10 mouse cellular contexts compared by ENCODE assay signal in genomic region chr5:5845805-5846496, GRCm38 (mm10).
DNase-seq lines count a peak whose midpoint lies in the region; ATAC-seq and TF ChIP-seq lines count a peak whose summit lies in the region.
"Had no signal": no experiment of that assay in that cellular context is flagged by ENCODE, and none has a peak within 500 bp of the region (broad histone marks: within the 10 kb centered on the region; RNA-seq: fewer than 3 reads in every experiment).

No protein-coding gene starts in this region.

- H3K27me3 ChIP-seq in forebrain, embryonic 11.5 days (ENCODE audit: control insufficient read depth, insufficient read depth, low read length), result no peaks in the 10 kb centered on the region
- no peaks in the 10 kb centered on the region for H3K27me3 ChIP-seq in forebrain, embryonic 10.5 days (ENCODE audit: poor library complexity, severe bottlenecking)
- H3K27me3 ChIP-seq in hindbrain, embryonic 13.5 days, result no peaks in the 10 kb centered on the region

- H3K4me2 ChIP-seq in forebrain, embryonic 11.5 days (ENCODE audit: low read depth, low read length, severe bottlenecking), result no peak overlapping the region
- no peak overlapping the region for H3K4me2 ChIP-seq in hindbrain, embryonic 13.5 days

- H3K4me1 ChIP-seq in forebrain, embryonic 11.5 days (replicated peaks; ENCODE audit: control insufficient read depth, insufficient read depth, low read length), result no peaks in the 10 kb centered on the region
- H3K4me1 ChIP-seq in forebrain, embryonic 10.5 days, result no peaks in the 10 kb centered on the region
- no peaks in the 10 kb centered on the region for H3K4me1 ChIP-seq in hindbrain, embryonic 13.5 days (replicated peaks)
- no peaks in the 10 kb centered on the region for H3K4me1 ChIP-seq in lung, adult 2 months (ENCODE audit: control insufficient read depth, insufficient read depth, low read length)

- no peaks in the 10 kb centered on the region for H3K9me3 ChIP-seq in forebrain, embryonic 11.5 days (ENCODE audit: control insufficient read depth, low read length)
- no peaks in the 10 kb centered on the region for H3K9me3 ChIP-seq in forebrain, embryonic 10.5 days
- H3K9me3 ChIP-seq in hindbrain, embryonic 13.5 days, result no peaks in the 10 kb centered on the region

- WGBS in forebrain, embryonic 11.5 days, result 62% methylated on average over 9 of the region's 9 CpGs
- 62% methylated on average over 9 of the region's 9 CpGs for WGBS in forebrain, embryonic 10.5 days
- 52% methylated on average over 9 of the region's 9 CpGs for WGBS in hindbrain, embryonic 13.5 days
- WGBS in lung, adult 2 months, result 39% methylated on average over 9 of the region's 9 CpGs

- no peak overlapping the region for H3K4me3 ChIP-seq in forebrain, embryonic 11.5 days (ENCODE audit: low read depth, low read length)
- H3K4me3 ChIP-seq in forebrain, embryonic 10.5 days, result no peak overlapping the region
- no peak overlapping the region for H3K4me3 ChIP-seq in hindbrain, embryonic 13.5 days
- H3K4me3 ChIP-seq in lung, adult 2 months (replicated peaks; ENCODE audit: extremely low read depth, low read depth, low read length), result no peak overlapping the region
- H3K4me3 ChIP-seq: erythroblast, embryonic 14.5 days had no signal

- H3K27ac ChIP-seq in forebrain, embryonic 11.5 days (ENCODE audit: low read depth, low read length), result no peak overlapping the region
- H3K27ac ChIP-seq in forebrain, embryonic 10.5 days, result no peak overlapping the region
- H3K27ac ChIP-seq in hindbrain, embryonic 13.5 days, result no peak overlapping the region
- H3K27ac ChIP-seq: liver, embryonic 14.5 days had no signal

- TF ChIP-seq CTCF in lung, adult 2 months (IDR thresholded peaks at IDR 0.05; ENCODE audit: insufficient read depth, low read length), result no peak

- 0 out of 2 replicates have a peak, but pooled peaks have one; percentile 53 for ATAC-seq in forebrain, embryonic 11.5 days (replicated peaks; ENCODE audit: low FRiP score)
- ATAC-seq in hindbrain, embryonic 13.5 days (ENCODE audit: low FRiP score), result peak; percentile 65

- no peak for DNase-seq in forebrain, embryonic 11.5 days (ENCODE audit: low spot score)
- no peak for DNase-seq in forebrain, embryonic 10.5 days (ENCODE audit: extremely low spot score, low spot score)
- DNase-seq in lung, postnatal 36 days, result peak; percentile 0
- DNase-seq in lung, postnatal 10 days, result no peak
- peak; percentile 67 for DNase-seq in retina, postnatal 7 days (ENCODE audit: low read depth, low spot score)
- no peak for DNase-seq in spleen, postnatal 14 days (ENCODE audit: low spot score in 2 of 2)
- DNase-seq in lung, adult 2 months, result no peak

- no peak overlapping the region for H3K9ac ChIP-seq in forebrain, embryonic 11.5 days (ENCODE audit: low read length)
- H3K9ac ChIP-seq in hindbrain, embryonic 13.5 days, result no peak overlapping the region
- H3K9ac ChIP-seq: liver, embryonic 14.5 days had no signal

- H3K36me3 ChIP-seq in forebrain, embryonic 11.5 days (ENCODE audit: control insufficient read depth, insufficient read depth, low read length), result no peaks in the 10 kb centered on the region
- no peaks in the 10 kb centered on the region for H3K36me3 ChIP-seq in forebrain, embryonic 10.5 days (replicated peaks)
- no peaks in the 10 kb centered on the region for H3K36me3 ChIP-seq in hindbrain, embryonic 13.5 days

- no peak for TF ChIP-seq POLR2A in lung, adult 2 months (IDR thresholded peaks at IDR 0.05; ENCODE audit: borderline replicate concordance, extremely low read depth, low read depth, low read length)

Comparison
In these comparisons a context has a peak if more than half of its experiments do, and no peak if none do; other contexts are left out.
1. DNase-seq: peak in lung, postnatal 36 days (single experiment) and retina, postnatal 7 days (single experiment); none in forebrain, embryonic 11.5 days (single experiment), forebrain, embryonic 10.5 days (single experiment), lung, postnatal 10 days (single experiment), spleen, postnatal 14 days (0 of 2) and lung, adult 2 months (single experiment).